Mouse (Mus musculus) stomach, postnatal 0 days (tissue): ENCODE measurements around the gene Rgmb. TPM values are rescaled to one million over a fixed set of nuclear protein-coding genes. Genes with fewer than 3 reads are reported as not detected.
A peak's percentile ranks its signal among the peaks of the same experiment; 100 is the strongest.

Experiments used
- ATAC-seq: fragments of 200-750 bp; cut with Nextera tagmentation; 2 replicates; pipeline ENCODE4 v1.8.0; 2017; ENCODE audit not compliant: low FRiP score, low TSS enrichment
- DNase-seq: peaks from one replicate; pipeline ENCODE4 v3.0.0-alpha.2; 2016; ENCODE audit warnings: low spot score
- H3K27ac ChIP-seq: fragments of 300-500 bp; sonication (generic); replicated peaks from 2 replicates; pipeline ENCODE4 v1.5.1; 2014; ENCODE audit warnings: mild to moderate bottlenecking, control low read depth
- H3K27me3 ChIP-seq: fragments of 300-500 bp; sonication (generic); 2 replicates; pipeline ENCODE4 v1.6.1; 2014; ENCODE audit warnings: low read length; ENCODE audit not compliant: control insufficient read depth, insufficient read depth
- H3K36me3 ChIP-seq: fragments of 300-500 bp; sonication (generic); 2 replicates; pipeline ENCODE4 v1.6.1; 2014; ENCODE audit warnings: low read length, mixed read lengths; ENCODE audit not compliant: control insufficient read depth, insufficient read depth
- H3K4me1 ChIP-seq: fragments of 300-500 bp; sonication (generic); replicated peaks from 2 replicates; pipeline ENCODE4 v1.6.1; 2014; ENCODE audit warnings: antibody characterized with exemption; ENCODE audit not compliant: control insufficient read depth, insufficient read depth
- H3K4me2 ChIP-seq: fragments of 300-500 bp; sonication (generic); replicated peaks from 2 replicates; pipeline ENCODE4 v1.6.1; 2014; ENCODE audit warnings: low read depth, mild to moderate bottlenecking, control low read depth, moderate library complexity
- H3K4me3 ChIP-seq: fragments of 300-500 bp; sonication (generic); 2 replicates; pipeline ENCODE4 v1.5.1; 2014; ENCODE audit warnings: low read depth, low read length, control low read depth
- H3K9ac ChIP-seq: fragments of 300-500 bp; sonication (generic); 2 replicates; pipeline ENCODE4 v1.6.1; 2014; ENCODE audit warnings: mild to moderate bottlenecking, low read length, control low read depth, mixed read lengths
- H3K9me3 ChIP-seq: fragments of 300-500 bp; sonication (generic); 2 replicates; pipeline ENCODE4 v1.6.1; 2016; ENCODE audit warnings: low read length; ENCODE audit not compliant: control insufficient read depth
- CTCF ChIP-seq: IDR thresholded peaks from 2 replicates; pipeline ENCODE4 v1.5.1; 2016; ENCODE audit warnings: antibody characterized with exemption, low read depth, mild to moderate bottlenecking, moderate library complexity
- EP300 ChIP-seq: optimal IDR thresholded peaks from 2 replicates; pipeline ENCODE3; 2016; ENCODE audit warnings: antibody characterized with exemption
- WGBS: fragments of 180-500 bp; shearing (Covaris S2); extraction: QIAGEN DNeasy Blood & Tissue Kit; methylation state at CpG from one replicate; pipeline ENCODE4 v1.1.7; 2014; 5-methylcytosine and 5-hydroxymethylcytosine counted together
- polyA plus RNA-seq: library from polyadenylated mRNA; unstranded; fragments of >200 nt; fragmentation: Nextera tagmentation; extraction: Ambion mirVana; gene quantifications from 2 replicates; pipeline ENCODE4 v1.2.1, GENCODE M21; 2015

Rgmb gene
- polyA plus RNA-seq, 1 experiment from 2014 or later = 33.0 TPM

- WGBS = 32% methylated on average over 11 of the region's 11 CpGs
- H3K4me2 ChIP-seq = peak overlapping the region; percentile 75
- H3K9ac ChIP-seq = peak overlapping the region; percentile 96
- peak overlapping the region; percentile 94 for H3K4me3 ChIP-seq
- no peak for ATAC-seq
- no peak for DNase-seq
- TF ChIP-seq EP300 = no peak
- H3K27me3 ChIP-seq = no peaks in the 10 kb centered on the region
- peak overlapping the region; percentile 98 for H3K27ac ChIP-seq
- peaks cover 5% of the 10 kb centered on the region; the same call in 1 of the 2 replicates for H3K4me1 ChIP-seq
- no peaks in the 10 kb centered on the region for H3K9me3 ChIP-seq
- no peaks in the 10 kb centered on the region for H3K36me3 ChIP-seq
These were observed 6.5 kb downstream of the Rgmb start for GRCm38 (mm10) chr17:15824337-15824736.

- ATAC-seq (no peak), DNase-seq (no peak)
- H3K4me2 ChIP-seq = peak overlapping the region; percentile 75
- peak overlapping the region; percentile 94 for H3K4me3 ChIP-seq
- H3K27ac ChIP-seq = peak overlapping the region; percentile 98
- peak overlapping the region; percentile 96 for H3K9ac ChIP-seq
- TF ChIP-seq CTCF (no peak), EP300 (no peak)
- H3K4me1 ChIP-seq = peaks cover 5% of the 10 kb centered on the region; the same call in 1 of the 2 replicates
- H3K27me3 ChIP-seq = no peaks in the 10 kb centered on the region
- no peaks in the 10 kb centered on the region for H3K9me3 ChIP-seq
- 12% methylated on average over 3 of the region's 3 CpGs for WGBS
- H3K36me3 ChIP-seq = no peaks in the 10 kb centered on the region
These were observed 7.0 kb downstream of the Rgmb start for GRCm38 (mm10) chr17:15823838-15824237.

- ATAC-seq (no peak), DNase-seq (no peak)
- WGBS = 44% methylated on average over 5 of the region's 5 CpGs
- Histone ChIP-seq H3K4me3 (peak overlapping the region; percentile 94), H3K4me2 (peak overlapping the region; percentile 75), H3K9me3 (no peaks in the 10 kb centered on the region), H3K27ac (no peak overlapping the region; the same call in 1 of the 2 replicates), H3K27me3 (no peaks in the 10 kb centered on the region), H3K36me3 (0 out of 2 replicates have a peak, but pooled peaks cover 2% of the 10 kb centered on the region), H3K4me1 (peaks cover 5% of the 10 kb centered on the region; the same call in 1 of the 2 replicates), H3K9ac (peak overlapping the region; percentile 43)
- TF ChIP-seq CTCF (no peak), EP300 (no peak)
These were observed 7.6 kb downstream of the Rgmb start for GRCm38 (mm10) chr17:15823215-15823614.

GRCm38 (mm10) chr17:15822376-15822775 lies 8.5 kb downstream of the Rgmb start:
- 0 out of 2 replicates have a peak overlapping the region, but pooled peaks have one; percentile 35 for H3K9ac ChIP-seq
- ATAC-seq = no peak
- 64% methylated on average over 7 of the region's 7 CpGs for WGBS
- H3K27me3 ChIP-seq = no peaks in the 10 kb centered on the region
- H3K36me3 ChIP-seq = 0 out of 2 replicates have a peak, but pooled peaks cover 2% of the 10 kb centered on the region
- H3K4me1 ChIP-seq = peaks cover 5% of the 10 kb centered on the region; the same call in 1 of the 2 replicates
- no peaks in the 10 kb centered on the region for H3K9me3 ChIP-seq
- H3K27ac ChIP-seq = no peak overlapping the region
- H3K4me2 ChIP-seq = peak overlapping the region; percentile 35
- peak overlapping the region; percentile 94 for H3K4me3 ChIP-seq
- DNase-seq = peak; percentile 15
- no peak for TF ChIP-seq CTCF
- no peak for TF ChIP-seq EP300

- no peak for ATAC-seq
- Histone ChIP-seq H3K4me3 (no peak overlapping the region), H3K27ac (no peak overlapping the region), H3K4me1 (peaks cover 5% of the 10 kb centered on the region; the same call in 1 of the 2 replicates), H3K9me3 (no peaks in the 10 kb centered on the region), H3K9ac (no peak overlapping the region), H3K27me3 (no peaks in the 10 kb centered on the region), H3K36me3 (0 out of 2 replicates have a peak, but pooled peaks cover 2% of the 10 kb centered on the region), H3K4me2 (no peak overlapping the region; the same call in 1 of the 2 replicates)
- no peak for DNase-seq
- TF ChIP-seq EP300 (no peak), CTCF (no peak)
- WGBS = 66% methylated on average over 4 of the region's 4 CpGs
These were observed 9.1 kb downstream of the Rgmb start for GRCm38 (mm10) chr17:15821706-15822105.

- Histone ChIP-seq H3K9ac (no peak overlapping the region), H3K4me3 (no peak overlapping the region), H3K4me2 (peak overlapping the region; percentile 37), H3K36me3 (0 out of 2 replicates have a peak, but pooled peaks cover 2% of the 10 kb centered on the region), H3K27ac (no peak overlapping the region), H3K4me1 (peaks cover 5% of the 10 kb centered on the region; the same call in 1 of the 2 replicates), H3K27me3 (no peaks in the 10 kb centered on the region), H3K9me3 (no peaks in the 10 kb centered on the region)
- ATAC-seq (no peak), DNase-seq (no peak)
- TF ChIP-seq CTCF (no peak), EP300 (no peak)
- 65% methylated on average over 10 of the region's 10 CpGs for WGBS
These were observed 10.1 kb downstream of the Rgmb start for GRCm38 (mm10) chr17:15820761-15821160.
